Mouse (Mus musculus) frontal cortex, postnatal 14 days (tissue): ENCODE measurements at regions not wholly inside any gene's neighbourhood (a gene's known extent, or its start where the extent isn't known, plus 50 kb on each side); places are given as distances from the start of the nearest gene placed in this dataset.

Experiments
- DNase-seq, 2 experiments: peaks; one replicate each; pipeline ENCODE4 v3.0.0; 2022; ENCODE audit warnings: low spot score in 2 of 2

DNA sequence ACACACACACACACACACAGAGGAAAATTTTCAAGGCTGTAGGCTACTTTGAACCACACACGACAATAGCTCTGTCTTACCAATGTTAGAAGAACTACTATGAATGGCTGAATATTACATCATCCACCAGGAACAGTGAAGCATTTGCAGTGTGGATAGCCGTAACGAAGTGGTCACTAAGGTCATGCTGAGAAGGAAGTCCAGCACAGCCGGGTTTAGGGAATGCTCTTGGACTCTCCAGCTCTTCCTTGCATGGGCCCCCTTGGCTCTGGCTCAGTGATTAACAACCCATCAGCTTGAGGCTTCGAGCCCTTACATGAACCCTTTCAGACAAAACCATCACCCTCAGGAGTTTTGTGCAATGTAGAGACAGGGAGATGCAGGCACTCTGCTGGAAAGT lies 245.3 kb downstream of the Adamts20 start:
- no peak for DNase-seq

DNA sequence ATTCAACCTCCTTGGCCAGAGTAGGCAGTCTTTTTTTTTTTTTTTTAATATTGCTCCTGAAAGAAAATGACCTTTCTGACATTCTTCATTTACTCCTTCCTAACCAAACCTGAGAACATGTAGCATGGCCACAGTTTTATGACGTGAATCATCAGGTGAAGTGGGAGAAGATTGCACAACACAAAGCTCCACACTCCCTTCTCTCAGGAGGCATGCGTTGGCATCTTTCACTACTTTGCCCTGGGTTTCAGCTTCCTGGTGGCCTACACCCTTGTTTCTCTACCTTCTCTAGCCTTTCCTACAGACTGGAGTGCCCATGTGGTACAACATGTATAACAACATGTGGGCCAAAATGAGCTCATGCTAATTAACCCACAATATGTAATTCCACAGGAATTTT lies 248.5 kb downstream of the Adamts20 start:
- no peak for DNase-seq

DNA sequence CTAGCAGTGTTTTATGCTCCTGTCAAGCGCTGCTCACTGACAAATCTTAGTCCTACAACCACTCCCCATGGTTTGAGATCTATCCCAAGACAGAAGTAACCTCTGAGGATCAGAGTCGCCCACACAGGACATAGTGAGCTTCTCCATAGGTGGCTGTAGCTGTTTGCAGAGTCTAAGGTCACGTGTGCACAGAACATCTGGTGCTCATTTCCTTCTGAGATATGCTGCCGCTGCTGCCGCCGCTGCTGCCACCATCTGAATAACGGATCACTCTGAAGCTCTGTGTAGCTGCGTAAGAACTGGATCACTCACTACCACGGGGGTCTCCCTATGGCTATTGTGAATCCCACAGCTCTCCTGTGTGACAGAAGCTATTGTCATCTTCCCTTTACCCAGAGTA lies 250.8 kb downstream of the Adamts20 start:
- no peak for DNase-seq

DNA sequence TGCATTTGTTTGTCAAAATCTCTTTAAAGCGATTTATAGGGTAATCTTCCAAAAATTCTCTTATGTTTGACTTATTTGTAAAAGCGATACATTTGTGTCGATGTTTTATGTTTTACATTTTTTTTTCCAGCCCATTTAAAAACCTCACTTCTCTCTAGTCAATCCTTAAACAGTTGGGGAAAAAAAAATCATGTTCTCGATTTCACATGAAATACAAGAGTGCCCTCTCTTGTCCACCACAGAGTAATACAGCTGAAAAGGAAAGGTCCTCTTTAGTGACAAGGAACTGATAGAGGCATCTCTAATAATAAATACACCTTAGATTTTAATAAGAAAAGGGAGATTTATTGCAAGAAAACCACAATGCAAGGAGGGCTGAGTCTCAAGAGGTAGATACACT lies 251.8 kb downstream of the Adamts20 start:
- no peak for DNase-seq

DNA sequence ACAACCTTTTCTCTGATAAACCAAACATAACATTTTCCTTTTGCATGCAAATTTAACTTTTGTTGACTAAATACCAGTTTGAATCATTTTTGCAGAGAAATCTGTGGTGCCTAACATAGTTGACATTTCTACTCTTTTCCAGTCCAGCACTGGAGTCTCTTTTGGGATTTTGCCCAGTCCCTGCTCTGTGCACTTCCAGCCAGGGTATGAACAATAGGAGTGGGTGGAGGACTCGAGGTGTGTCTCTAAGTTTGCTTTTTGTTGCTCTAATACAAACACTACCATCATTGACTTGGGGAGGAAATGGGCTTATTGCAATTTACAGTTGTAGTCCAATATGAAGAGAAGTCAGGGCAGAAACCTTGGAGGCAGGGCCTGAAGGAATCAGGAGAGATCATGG lies 256.7 kb downstream of the Adamts20 start:
- DNase-seq: no peak

DNA sequence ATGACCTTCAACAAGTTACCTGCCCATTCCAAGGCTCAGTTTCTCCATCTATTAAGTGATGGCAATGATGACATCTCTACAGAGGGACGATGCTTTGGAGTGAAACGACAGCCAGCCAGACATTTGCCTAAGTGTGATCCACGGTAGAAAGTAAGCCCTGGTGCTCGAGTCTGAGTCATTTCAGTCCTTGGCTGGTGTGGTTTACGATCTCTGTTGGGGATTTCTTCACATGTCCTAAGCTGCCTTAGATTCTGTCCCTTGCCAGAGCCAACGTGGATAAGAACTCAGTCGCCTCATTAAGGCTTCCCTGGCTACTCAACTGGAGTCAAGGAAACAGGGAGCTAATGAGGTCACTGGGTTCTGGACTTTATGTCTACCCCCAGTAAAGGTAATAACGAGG lies 258.8 kb downstream of the Adamts20 start:
- no peak for DNase-seq

DNA sequence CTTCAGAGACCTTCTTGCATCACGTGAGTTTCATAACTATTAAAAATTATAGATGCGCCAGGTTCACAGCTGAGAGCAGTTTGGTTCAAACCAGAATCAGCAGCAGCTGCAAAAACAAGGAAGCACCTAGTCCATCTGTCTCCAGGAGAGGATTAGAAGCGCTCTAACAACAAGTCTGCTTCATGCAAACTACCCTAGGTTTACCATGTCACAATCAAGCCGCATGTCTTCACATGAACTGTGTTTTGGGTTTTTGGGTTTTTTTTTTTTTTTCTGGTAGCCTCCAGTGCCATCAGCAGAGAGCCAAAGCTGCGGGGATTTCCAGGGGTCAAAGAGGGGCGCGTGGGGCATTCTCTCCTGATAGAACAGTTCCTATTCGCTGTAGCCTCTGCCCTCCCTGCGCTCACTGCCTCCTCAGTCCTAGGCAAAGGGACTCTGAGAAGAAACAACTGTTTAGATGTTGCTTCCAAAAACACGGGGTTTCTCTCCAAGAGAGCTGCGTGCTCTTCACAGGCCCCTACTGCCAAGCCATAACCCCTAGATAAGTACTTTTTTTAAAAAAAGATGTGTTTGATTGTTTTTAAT lies 259.8 kb downstream of the Adamts20 start:
- no peak for DNase-seq

DNA sequence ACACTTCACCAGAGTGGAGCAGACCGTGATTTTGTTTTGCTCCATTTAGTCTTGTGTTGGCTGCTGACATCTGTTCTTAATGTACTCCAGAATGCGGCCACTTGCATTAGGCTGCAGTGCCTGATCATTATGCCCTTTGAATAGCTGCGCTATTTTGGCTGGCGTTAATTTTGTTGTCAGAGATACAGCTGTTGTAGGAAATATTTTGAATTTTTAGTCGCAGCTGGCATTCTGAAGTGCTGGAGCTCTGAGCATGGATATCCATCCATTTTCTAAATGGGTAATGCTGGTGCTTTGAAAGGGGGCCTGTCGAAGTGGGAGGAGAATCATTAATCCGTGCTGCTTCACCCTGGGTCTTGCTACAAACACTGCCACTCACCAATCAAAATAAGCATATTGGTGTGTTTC lies 275.1 kb downstream of the Adamts20 start:
- DNase-seq: no peak

DNA sequence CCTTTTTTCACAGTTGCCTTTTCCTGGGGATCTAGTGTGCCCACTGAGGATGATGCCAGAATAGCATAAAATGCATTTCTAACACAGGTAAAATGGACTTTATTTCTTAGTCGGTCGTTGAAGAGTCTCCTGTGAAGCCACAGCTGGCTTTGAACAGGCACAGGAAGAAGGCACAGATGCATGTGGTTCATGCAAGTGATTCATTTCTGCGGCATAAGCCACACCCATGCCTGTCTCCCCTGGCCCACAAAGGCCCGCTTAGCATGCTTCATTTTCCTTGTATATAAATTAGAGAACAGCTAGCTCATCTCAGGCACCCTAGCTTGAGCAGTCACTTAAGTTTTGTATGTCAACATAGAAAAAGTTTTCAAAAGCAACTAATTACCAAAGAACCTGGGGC lies 277.6 kb downstream of the Adamts20 start:
- no peak for DNase-seq

DNA sequence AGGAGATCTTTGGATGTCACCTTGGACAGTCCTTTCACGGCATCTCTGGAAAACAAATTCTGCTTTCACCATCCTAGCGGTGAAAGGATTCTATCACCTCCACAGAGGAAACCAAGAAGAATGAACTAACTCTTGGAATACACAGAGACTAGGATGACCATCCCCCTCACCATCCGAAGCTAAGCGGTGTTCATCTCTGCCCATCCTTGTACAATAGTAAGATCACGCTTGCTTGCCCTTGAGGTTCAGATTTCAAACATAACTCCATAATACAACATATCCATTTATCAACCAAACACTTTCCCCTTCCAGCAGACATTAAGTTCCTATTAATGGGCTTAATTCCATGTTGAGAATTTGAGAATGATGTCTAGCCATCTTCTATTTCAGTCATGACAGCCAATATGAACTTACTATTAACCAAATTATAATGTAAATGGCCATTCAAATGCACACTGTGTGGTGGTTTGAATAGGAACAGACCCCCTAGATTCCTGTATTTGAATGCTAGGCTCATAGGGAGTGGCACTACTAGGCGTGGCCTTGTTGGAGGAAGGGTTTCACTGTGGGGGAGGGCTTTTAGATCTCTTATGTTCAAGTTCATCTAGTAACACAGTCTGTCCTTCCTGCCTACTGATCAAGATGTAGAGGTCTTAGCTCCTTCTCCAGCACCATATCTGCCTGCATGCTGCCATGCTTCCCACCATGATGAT lies 281.4 kb downstream of the Adamts20 start:
- no peak for DNase-seq

DNA sequence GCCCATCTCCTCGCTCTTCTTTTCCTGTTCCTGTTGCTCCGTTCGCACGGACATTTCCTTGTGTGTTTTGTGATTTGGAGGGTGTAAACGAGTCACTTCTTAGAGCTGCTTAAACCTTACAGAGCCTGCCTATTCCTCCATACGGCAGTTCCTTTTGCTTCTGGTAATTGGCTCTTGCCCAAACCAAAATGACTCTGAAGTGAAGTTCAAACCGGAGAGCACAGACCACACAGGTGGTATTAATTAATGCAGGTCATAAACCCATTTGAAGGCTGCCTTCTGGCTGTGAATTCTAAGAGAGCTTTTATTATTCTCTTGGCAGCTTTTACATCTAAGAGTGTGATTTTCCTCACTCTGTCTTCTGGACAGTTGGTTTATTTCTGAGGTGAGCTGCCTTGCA lies 291.1 kb downstream of the Adamts20 start:
- no peak for DNase-seq

DNA sequence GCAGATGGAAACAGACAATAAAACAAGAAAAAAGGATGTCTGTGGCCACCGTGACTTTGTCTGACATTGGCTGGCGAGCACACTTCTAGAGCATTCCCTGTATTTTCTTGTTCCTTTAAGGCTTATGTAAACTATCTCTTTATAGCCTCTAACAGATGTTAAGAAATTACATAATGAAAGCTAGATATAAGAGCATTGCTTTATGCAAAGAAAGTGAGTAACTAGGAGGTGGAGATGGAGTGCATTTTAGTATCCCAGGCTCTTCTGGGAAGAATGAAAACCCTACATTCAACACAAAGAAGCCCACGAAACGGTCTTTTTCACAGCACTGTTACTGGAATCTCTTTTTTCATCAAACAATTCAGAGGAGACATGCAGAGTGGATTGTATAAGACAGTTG lies 304.4 kb downstream of the Adamts20 start:
- DNase-seq: no peak

DNA sequence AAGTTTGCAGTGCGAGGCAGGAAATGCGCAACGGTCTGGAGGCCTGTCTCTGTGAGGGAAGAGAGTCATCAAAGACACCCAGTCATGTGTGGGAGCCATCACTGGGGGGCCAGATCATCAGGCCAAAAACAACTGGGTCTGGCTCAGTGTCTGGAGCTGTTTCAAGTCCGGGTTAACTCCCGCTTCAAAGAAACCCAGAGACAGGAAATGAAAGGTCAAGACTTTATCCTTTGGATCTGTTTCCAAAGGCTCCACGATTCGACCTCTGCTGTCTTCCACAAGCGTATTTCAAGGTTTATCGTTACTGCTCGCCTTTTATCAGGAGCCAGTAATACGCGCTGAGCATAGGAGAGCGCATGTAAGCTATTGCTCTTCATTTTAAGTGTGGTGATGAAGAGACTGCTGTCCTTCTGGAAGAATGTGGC lies 325.7 kb downstream of the Adamts20 start:
- no peak for DNase-seq

DNA sequence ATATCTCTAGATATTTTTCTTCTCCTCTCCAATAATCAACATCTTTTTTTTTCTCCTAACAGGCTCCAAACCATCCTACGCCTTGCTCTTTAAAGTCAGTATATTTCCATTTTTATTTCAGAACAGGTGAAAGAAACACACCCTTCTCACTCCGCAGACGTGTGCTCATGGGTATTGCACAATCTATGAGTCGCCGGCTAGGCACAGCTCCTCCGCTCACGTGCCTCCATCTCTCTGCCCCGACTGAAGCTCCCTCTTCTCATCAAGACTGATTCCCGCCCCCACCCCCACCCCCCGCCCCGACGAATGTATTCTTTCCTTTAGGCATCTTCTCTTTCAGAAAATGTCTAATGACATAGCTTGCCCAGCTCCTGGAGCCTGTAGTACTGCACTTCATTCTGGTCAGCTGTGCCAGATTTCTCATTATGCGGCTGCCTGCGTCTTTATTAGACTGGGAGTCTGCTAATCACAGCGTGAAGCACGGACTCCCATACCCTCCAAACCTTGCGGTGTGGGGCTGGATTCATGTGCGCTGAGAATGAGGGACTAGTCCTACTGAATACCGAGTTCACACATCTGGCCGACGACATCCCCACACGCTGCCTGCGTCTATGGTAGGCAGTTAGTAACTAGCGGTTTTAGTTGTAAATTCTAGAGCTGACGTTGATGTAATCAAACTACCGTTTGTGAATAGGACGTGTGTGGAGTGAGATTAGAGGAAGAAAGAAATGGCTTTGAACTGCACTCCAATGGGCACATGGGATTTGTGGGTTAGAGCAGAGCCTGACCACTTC lies 327.9 kb downstream of the Adamts20 start:
- DNase-seq: no peak

DNA sequence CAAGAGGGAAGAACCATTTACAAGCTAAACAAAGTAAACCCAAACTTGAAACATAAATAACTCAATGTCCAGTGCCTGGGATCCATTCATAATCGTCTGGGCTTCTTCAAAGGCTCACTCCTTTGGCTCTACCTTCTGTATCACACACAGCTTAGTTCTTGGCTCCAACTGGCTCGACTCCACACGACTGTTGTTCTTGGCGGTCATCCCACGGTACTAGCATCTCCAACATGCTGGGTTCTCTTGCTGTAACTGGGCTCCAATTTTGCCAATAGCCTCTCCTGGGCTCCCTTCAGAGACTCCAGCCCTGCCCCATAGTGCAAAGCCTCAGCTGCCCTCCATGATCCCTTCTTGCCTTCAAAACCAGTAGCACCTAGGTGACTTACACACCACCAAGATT lies 352.4 kb downstream of the Adamts20 start:
- no peak for DNase-seq

DNA sequence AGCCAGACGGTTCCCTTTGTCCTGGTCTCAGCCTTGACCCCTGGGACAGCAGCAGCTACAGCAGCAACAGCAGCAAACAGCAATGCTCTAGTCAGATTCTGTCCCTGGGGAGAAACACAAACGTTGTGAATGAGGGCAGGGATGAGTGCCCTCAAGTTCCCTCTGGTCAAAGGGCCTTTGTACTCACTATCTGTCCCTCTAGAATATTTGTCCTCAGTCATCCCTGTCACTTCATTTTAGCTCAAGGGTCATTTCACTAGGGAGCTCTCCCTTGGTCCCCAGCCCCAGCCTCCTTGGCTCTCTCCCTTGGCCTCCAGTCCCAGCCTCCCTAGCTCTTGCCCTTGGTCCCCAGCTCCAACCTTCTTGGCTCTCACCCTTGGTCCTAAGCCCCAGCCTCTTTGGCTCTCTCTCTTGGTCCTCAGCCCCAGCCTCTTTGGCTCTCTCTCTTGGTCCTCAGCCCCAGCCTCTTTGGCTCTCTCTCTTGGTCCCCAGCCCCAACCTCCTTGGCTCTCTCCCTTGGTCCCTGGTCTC lies 358.0 kb downstream of the Adamts20 start:
- DNase-seq: no peak

DNA sequence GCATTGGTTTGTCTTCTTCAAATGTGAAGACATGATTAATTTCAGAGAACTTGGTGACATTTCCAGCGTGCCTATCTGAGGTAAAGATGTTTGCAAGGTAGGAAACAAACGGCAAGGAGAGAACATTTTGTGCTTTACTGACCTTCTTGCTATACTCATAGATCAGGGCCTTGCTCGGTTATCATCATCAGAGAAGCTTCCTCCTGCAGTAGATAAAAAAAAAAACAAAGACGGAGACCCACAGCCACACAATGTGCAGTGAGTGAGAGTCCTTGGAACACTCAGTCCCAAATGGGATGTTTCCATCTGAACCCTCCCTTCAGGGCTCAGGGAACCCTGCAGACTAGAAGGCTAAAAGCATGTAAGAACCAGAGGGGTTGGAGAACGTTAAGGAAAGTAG lies 374.6 kb downstream of the Adamts20 start:
- no peak for DNase-seq

DNA sequence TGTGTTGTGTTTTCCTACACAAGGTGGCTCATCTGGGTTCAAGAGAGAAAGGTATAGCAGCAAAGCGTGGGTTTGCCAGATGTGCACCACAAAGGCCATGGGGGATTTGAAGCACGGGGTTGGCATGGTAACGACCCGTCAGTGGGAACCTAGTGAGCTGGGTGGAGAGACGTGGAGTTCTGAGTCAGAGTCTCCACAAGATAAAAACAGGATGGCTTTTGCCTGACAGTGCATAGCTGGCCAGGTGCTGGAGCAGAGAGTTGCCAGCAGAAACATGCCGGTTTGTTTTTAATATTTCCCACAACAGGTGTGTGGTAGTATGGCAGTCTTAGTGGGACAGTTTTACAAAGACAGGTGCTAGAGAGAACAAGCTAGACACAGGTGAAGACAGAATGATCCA lies 375.4 kb downstream of the Adamts20 start:
- no peak for DNase-seq

DNA sequence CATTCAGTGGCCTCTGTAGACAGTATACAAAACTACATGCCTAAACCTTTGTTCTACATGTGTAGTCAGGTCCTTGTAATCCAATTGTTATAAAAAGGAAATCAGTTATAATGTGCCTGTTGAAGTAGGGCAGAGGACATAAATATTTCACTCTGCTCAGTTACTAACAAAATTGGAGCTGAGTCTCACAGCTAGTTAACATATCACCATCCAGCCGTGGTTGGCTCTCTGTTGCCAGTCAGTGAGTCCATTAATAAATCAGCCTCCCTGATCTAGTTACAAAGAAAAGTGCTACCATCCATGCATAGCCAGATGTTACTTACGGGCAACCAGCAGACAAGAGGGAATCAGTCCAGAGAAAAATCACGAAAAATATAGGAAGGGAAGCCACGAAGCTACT lies 382.8 kb downstream of the Adamts20 start:
- no peak for DNase-seq

DNA sequence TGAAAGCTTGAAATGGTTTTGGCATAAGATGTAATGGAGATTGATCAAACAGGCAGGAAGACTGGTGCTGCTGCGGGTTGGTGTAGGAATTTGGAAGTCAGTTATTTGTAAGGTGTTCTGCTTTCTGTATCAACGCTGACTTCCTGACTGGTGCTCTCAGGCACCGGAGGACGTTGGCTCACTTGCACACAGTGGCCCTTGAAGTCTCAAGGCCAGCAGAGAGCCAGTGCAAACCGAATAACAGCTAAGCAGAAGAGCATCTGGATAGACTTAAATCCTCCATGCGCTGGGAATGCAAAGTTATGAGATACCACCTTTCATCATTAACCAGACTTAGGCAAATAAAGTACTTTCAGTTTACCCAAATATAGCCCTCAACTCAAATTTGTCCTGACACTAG lies 388.2 kb downstream of the Adamts20 start:
- DNase-seq: no peak

DNA sequence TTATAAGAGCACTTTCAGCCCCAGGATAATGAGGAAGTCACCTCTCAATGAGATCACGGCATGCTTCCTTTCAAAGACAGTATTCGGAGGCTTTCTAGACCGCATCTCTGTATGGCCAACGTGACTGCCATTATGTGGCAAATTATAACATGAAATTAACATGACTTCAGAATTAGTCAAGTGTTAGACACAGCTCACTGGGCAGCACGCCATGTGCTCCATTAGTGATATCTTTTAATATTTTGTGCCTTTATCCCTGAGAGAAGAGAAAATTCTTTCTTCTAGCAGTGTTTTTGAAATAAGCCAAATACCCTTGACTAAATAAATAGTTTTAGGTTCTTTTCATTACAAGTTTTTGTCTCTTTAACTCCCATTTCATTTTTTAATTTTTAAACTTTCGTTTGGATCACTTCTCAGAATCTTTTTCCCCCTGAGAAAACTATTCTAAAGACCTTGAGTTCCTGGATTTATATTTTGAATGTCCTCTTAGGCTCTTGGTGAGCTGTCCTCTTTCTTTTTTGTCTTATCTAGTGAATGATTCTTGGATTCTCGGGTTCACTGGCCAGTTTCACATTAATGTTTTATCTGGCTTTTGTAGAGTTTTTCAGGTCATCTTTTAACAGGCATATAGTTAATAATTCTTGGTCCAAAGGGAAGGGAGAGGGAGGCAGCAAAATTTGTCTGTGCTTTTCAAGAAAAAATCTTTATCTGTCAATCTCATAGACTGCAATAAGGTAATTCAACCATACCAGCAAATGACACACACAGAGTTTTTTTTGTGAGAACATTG lies 390.9 kb downstream of the Adamts20 start:
- DNase-seq: no peak

DNA sequence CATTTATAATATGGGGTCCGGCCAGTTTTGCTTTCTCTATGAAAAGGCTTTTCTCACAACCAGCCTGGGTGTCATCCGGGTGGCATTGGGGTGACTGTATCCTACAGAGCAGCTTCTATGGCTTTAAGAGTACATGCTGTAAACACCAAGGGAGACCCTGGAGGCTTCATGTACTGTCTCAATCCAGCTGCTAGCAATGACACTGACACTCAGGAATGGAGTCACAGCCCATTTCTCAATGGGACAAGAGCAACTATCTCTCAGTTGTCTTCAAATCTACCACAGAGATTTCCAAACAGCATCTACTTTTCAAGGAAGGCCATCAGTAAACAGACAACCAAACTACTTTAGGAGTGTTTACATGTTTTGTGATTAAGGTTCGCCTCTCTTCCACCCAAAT lies 397.5 kb downstream of the Adamts20 start:
- no peak for DNase-seq
